Mouse (Mus musculus): ENCODE measurements around the gene Syce1l. TPM values are rescaled to one million over a fixed set of nuclear protein-coding genes. Genes with fewer than 3 reads are reported as not detected.

The Syce1l gene
- not detected for polyA plus RNA-seq (2014; fragmentation: Illumina TruSeq; extraction: RNeasy Lipid Tissue Mini Kit (QIAGEN cat#74804); ENCODE audit: low replicate concordance)

DNA sequence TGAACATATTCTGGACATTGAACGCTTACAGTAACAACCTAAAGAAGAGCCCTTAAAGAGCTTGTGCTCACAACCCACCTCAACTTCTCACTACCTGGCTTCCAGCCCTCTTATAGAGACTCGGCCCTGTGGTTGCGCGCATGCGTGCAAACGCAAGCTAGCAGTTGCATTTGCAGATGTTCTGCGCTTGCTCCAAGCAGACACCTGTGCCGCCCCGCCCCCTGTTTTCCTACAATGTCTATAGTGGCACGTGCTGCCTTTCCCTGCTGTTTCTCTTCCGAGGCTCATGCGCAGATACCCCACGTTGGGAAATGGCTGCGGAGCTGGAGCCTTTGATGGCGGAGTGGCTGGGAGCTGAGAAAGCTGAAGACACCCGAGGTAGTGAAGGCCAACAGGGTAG, at the start of gene Syce1l:
Gene Syce1l, plus strand, starts transcription at position 288 of the 400 bp plus-strand sequence.

DNA sequence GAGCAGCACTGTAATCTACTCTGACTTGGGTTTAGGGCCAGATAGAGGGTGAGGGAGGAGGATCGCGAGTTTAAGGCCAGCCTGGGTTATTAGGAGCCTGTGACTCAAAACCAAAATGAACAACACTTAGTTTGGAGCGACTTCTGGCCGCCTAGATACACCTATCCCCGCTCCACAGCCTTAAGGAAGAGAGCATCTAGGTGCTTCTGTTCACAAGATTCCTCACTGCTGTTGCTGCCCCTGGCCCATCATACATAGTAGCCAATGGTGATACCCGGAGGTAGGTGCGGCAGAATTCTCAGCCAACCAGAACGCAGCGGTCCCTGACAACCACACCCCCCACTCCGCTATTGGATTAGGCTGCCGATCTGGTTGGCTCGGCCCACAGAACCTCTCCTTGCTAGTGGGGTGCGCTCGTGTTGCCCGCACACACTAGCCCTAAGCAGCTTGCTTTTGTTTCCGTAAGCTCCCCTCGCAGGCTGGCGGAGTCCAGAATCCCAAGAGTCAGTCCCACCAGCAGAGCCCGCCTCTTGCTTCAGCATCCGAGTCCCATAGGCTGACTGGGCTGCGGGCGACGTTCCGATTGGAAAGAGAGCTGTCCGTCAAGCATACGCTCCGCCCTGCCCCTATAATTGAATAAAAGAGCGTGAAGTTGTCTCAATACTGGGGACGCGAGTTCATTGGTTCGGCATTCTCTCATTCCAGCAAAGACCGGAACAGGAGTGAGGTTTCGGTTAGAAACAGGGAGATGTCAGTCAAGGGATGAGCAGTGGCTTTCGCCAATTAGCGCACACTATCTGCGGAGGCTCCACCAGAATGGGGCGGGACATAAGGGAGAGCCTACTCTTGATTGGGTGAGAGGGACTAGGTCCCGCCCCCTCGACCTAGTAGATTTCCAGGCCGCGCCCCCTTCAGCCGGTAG, 8.1 kb upstream of the Syce1l start, which contains the start of gene Mon1b:
Gene Mon1b, plus strand, starts transcription at position 918 of the 922 bp plus-strand sequence.

Other genes with a start within 250 kb of the Syce1l start
- gene Mon1b, start 7.6 kb upstream of the Syce1l start, polyA plus RNA-seq (2014; fragmentation: Illumina TruSeq; extraction: RNeasy Lipid Tissue Mini Kit (QIAGEN cat#74804); ENCODE audit: low replicate concordance): 5.8 TPM
- gene Adamts18, start 205.5 kb downstream of the Syce1l start, polyA plus RNA-seq (2014; fragmentation: Illumina TruSeq; extraction: RNeasy Lipid Tissue Mini Kit (QIAGEN cat#74804); ENCODE audit: low replicate concordance): 0.71 TPM

Data from small intestine, adult 10 weeks (tissue).